Mouse (Mus musculus) layer of hippocampus, postnatal 14 days (tissue): ENCODE measurements at regions not wholly inside any gene's neighbourhood (a gene's known extent, or its start where the extent isn't known, plus 50 kb on each side); places are given as distances from the start of the nearest gene placed in this dataset.

Experiments
- DNase-seq, 2 experiments: peaks; one replicate each; pipeline ENCODE4 v3.0.0; 2021 to 2022; ENCODE audit warnings: low spot score in 2 of 2, mixed read lengths in 1 of 2

GRCm38 (mm10) chr12:29187619-29188018, 340.6 kb upstream of the Myt1l start:
- DNase-seq: no peak

- no peak for DNase-seq
Observed at GRCm38 (mm10) chr12:29192391-29192790, 335.8 kb upstream of the Myt1l start.

GRCm38 (mm10) chr12:29211946-29212345, 316.2 kb upstream of the Myt1l start:
- DNase-seq: no peak

- peak; percentile 19 to 34 for DNase-seq
Observed at GRCm38 (mm10) chr12:29213625-29214024, 314.6 kb upstream of the Myt1l start.

- DNase-seq: no peak
Observed at GRCm38 (mm10) chr12:29222099-29222498, 306.1 kb upstream of the Myt1l start.

- no peak for DNase-seq
Observed at GRCm38 (mm10) chr12:29226001-29226400, 302.2 kb upstream of the Myt1l start.

- peak in 1 of 2 experiments; percentile 42 for DNase-seq
Observed at GRCm38 (mm10) chr12:29232492-29233447, 295.4 kb upstream of the Myt1l start.

- DNase-seq: no peak
Observed at GRCm38 (mm10) chr12:29236496-29236895, 291.7 kb upstream of the Myt1l start.

- DNase-seq: no peak
Observed at GRCm38 (mm10) chr12:29237516-29237915, 290.7 kb upstream of the Myt1l start.

- no peak for DNase-seq
Observed at GRCm38 (mm10) chr12:29239482-29239881, 288.7 kb upstream of the Myt1l start.

- DNase-seq: peak; percentile 66 to 86
Observed at GRCm38 (mm10) chr12:29239975-29240374, 288.2 kb upstream of the Myt1l start.

- DNase-seq: no peak
Observed at GRCm38 (mm10) chr12:29243087-29243486, 285.1 kb upstream of the Myt1l start.

GRCm38 (mm10) chr12:29246041-29246440, 282.1 kb upstream of the Myt1l start:
- DNase-seq: no peak

GRCm38 (mm10) chr12:29247356-29247755, 280.8 kb upstream of the Myt1l start:
- peak; percentile 28 to 55 for DNase-seq

- DNase-seq: no peak
Observed at GRCm38 (mm10) chr12:29248459-29248858, 279.7 kb upstream of the Myt1l start.

GRCm38 (mm10) chr12:29256103-29256502, 272.1 kb upstream of the Myt1l start:
- DNase-seq: no peak

GRCm38 (mm10) chr12:29257011-29257734, 271.0 kb upstream of the Myt1l start:
- DNase-seq: no peak

GRCm38 (mm10) chr12:29257735-29258547, 270.2 kb upstream of the Myt1l start:
- DNase-seq: peak; percentile 34 to 50

GRCm38 (mm10) chr12:29258548-29258874, 269.7 kb upstream of the Myt1l start:
- no peak for DNase-seq

GRCm38 (mm10) chr12:29258966-29259365, 269.2 kb upstream of the Myt1l start:
- no peak for DNase-seq

GRCm38 (mm10) chr12:29274166-29274565, 254.0 kb upstream of the Myt1l start:
- no peak for DNase-seq
